Mouse (Mus musculus): ENCODE results near the gene Nos1ap.

GRCm38 (mm10) chr1:170514226-170514625, 75.4 kb downstream of the Nos1ap start:
- TF ChIP-seq CTCF (IDR thresholded peaks at IDR 0.05; ENCODE audit: borderline replicate concordance, insufficient read depth, low read depth, low read length), result no peak
- TF ChIP-seq POLR2A (IDR thresholded peaks at IDR 0.05; ENCODE audit: borderline replicate concordance, insufficient read depth, low read length), result no peak

Data from cerebellum, adult 2 months (tissue).